29 mouse cellular contexts compared by ENCODE assay signal in the genomic region with DNA sequence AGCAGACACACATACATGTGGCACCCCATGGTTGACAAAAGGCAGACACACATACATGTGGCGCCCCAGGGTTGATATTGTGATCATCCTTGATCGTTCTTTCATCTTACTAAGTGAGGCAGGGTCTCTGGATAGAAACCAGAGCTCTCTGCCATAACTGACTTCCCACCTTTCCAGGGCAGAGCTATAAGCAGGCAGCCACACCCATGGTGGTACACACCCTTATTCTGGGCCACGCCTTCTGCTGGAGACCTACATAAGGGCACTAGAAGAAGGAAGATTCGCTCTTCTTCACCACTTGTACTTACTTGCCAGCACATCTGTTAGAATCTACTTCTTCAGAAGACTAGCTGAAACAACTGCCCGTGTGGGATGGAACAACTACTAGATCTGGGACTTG.
DNase-seq lines count a peak whose midpoint lies in the region; ATAC-seq and TF ChIP-seq lines count a peak whose summit lies in the region.
"Had no signal": no experiment of that assay in that cellular context is flagged by ENCODE, and none has a peak within 500 bp of the region (broad histone marks: within the 10 kb centered on the region; RNA-seq: fewer than 3 reads in every experiment).

No protein-coding gene starts in this region.

- H3K9me3 ChIP-seq in liver, postnatal 0 days (ENCODE audit: low read length) = peaks cover 2% of the 10 kb centered on the region; the same call in 1 of the 2 replicates
- H3K9me3 ChIP-seq in liver, embryonic 16.5 days (replicated peaks; ENCODE audit: control insufficient read depth, low read length) = no peaks in the 10 kb centered on the region
- H3K9me3 ChIP-seq: embryonic facial prominence, embryonic 12.5 days; embryonic facial prominence, embryonic 15.5 days; forebrain, embryonic 13.5 days; heart, embryonic 15.5 days; hindbrain, embryonic 13.5 days; intestine, embryonic 15.5 days had no signal

- ATAC-seq in liver, postnatal 0 days = no peak
- peak; percentile 63 for ATAC-seq in erythroblast, adult 5-6 weeks (replicated peaks; ENCODE audit: low FRiP score, poor library complexity, severe bottlenecking)
- peak; percentile 32; the same call in 1 of the 2 replicates for ATAC-seq in liver, embryonic 16.5 days (ENCODE audit: low read depth)
- ATAC-seq: forebrain, embryonic 13.5 days; forebrain, embryonic 16.5 days; hindbrain, embryonic 16.5 days; intestine, embryonic 15.5 days; Patski had no signal

- TF ChIP-seq CTCF in liver, postnatal 0 days (IDR thresholded peaks at IDR 0.05; ENCODE audit: low read depth) = no peak

- H3K27me3 ChIP-seq in liver, postnatal 0 days (ENCODE audit: insufficient read depth, low read length) = no peaks in the 10 kb centered on the region
- H3K27me3 ChIP-seq in liver, embryonic 16.5 days (ENCODE audit: control insufficient read depth, insufficient read depth, low read depth, low read length) = no peaks in the 10 kb centered on the region
- H3K27me3 ChIP-seq: CH12.LX; embryonic facial prominence, embryonic 12.5 days; embryonic facial prominence, embryonic 15.5 days; forebrain, embryonic 13.5 days; heart, embryonic 15.5 days; hindbrain, embryonic 13.5 days; intestine, embryonic 15.5 days; Patski had no signal

- no peak overlapping the region for H3K9ac ChIP-seq in liver, postnatal 0 days (replicated peaks)
- no peak overlapping the region for H3K9ac ChIP-seq in liver, embryonic 16.5 days (ENCODE audit: low read depth, low read length)
- H3K9ac ChIP-seq: embryonic facial prominence, embryonic 12.5 days; embryonic facial prominence, embryonic 15.5 days; forebrain, embryonic 13.5 days; heart, embryonic 15.5 days; hindbrain, embryonic 13.5 days; intestine, embryonic 15.5 days had no signal

- H3K4me1 ChIP-seq in liver, postnatal 0 days (ENCODE audit: insufficient read depth) = peaks cover 8% of the 10 kb centered on the region; the same call in 1 of the 2 replicates
- H3K4me1 ChIP-seq in liver, embryonic 16.5 days (ENCODE audit: control insufficient read depth, low read depth, low read length) = peaks cover 12% of the 10 kb centered on the region

- no peak for TF ChIP-seq EP300 in liver, postnatal 0 days (IDR thresholded peaks at IDR 0.05; ENCODE audit: low read depth)

- no peak overlapping the region for H3K27ac ChIP-seq in liver, postnatal 0 days (ENCODE audit: low read depth)
- H3K27ac ChIP-seq in liver, embryonic 16.5 days (ENCODE audit: low read length) = no peak overlapping the region
- H3K27ac ChIP-seq: embryonic facial prominence, embryonic 12.5 days; embryonic facial prominence, embryonic 15.5 days; forebrain, embryonic 10.5 days; forebrain, embryonic 13.5 days; heart, embryonic 15.5 days; hindbrain, embryonic 10.5 days; hindbrain, embryonic 13.5 days; intestine, embryonic 15.5 days had no signal

- no peak overlapping the region for H3K4me2 ChIP-seq in liver, postnatal 0 days (ENCODE audit: low read depth, low read length)
- no peak overlapping the region for H3K4me2 ChIP-seq in liver, embryonic 16.5 days (ENCODE audit: low read depth, low read length)
- H3K4me2 ChIP-seq: embryonic facial prominence, embryonic 12.5 days; embryonic facial prominence, embryonic 15.5 days; forebrain, embryonic 13.5 days; heart, embryonic 11.5 days; heart, embryonic 15.5 days; hindbrain, embryonic 13.5 days; intestine, embryonic 15.5 days had no signal

- H3K4me3 ChIP-seq in liver, postnatal 0 days (ENCODE audit: low read depth, low read length) = no peak overlapping the region
- H3K4me3 ChIP-seq in liver, embryonic 16.5 days (ENCODE audit: low read depth, low read length) = no peak overlapping the region
- H3K4me3 ChIP-seq: embryonic facial prominence, embryonic 12.5 days; embryonic facial prominence, embryonic 15.5 days; erythroblast, embryonic 14.5 days; forebrain, embryonic 10.5 days; forebrain, embryonic 13.5 days; heart, embryonic 15.5 days; hindbrain, embryonic 10.5 days; hindbrain, embryonic 13.5 days; intestine, embryonic 15.5 days had no signal

- H3K36me3 ChIP-seq in liver, postnatal 0 days (replicated peaks; ENCODE audit: insufficient read depth, low read length) = peaks cover 7% of the 10 kb centered on the region; the same call in 1 of the 2 replicates
- no peaks in the 10 kb centered on the region; the same call in 1 of the 2 replicates for H3K36me3 ChIP-seq in liver, embryonic 16.5 days (ENCODE audit: control insufficient read depth, insufficient read depth)

- WGBS in liver, postnatal 0 days (ENCODE audit: insufficient replicate concordance) = 82% methylated on average over 5 of the region's 5 CpGs
- WGBS in liver, embryonic 16.5 days (ENCODE audit: insufficient replicate concordance) = 80% methylated on average over 5 of the region's 5 CpGs

- DNase-seq in liver = peak; percentile 52
- no peak for DNase-seq in liver, postnatal 0 days
- no peak for DNase-seq in cerebellum, adult 11 months
- DNase-seq in embryo, embryonic 10.5 days (ENCODE audit: low spot score) = no peak
- DNase-seq: adrenal gland, postnatal 14 days; B cell, adult 2 months; cerebellum, adult 18-20 months; cerebellum, adult 9-10 months; cerebellum, postnatal 14 days; gastrocnemius, postnatal 10 days; gastrocnemius, postnatal 36 days; heart, postnatal 10 days; heart, postnatal 36 days had no signal
